Mouse (Mus musculus) small intestine, adult 2 months (tissue): ENCODE results near the gene Samd10. TPM values are rescaled to one million over a fixed set of nuclear protein-coding genes. Genes with fewer than 3 reads are reported as not detected.

Experiments used
- H3K27ac ChIP-seq: fragments of 200-500 bp; 2 replicates; pipeline ENCODE4 v1.5.1; 2012; ENCODE audit warnings: low read depth, low read length, control low read depth, inconsistent platforms; ENCODE audit not compliant: insufficient read depth
- H3K27me3 ChIP-seq: fragments of 200-500 bp; 2 replicates; pipeline ENCODE4 v1.6.1; 2012; ENCODE audit warnings: mild to moderate bottlenecking, moderate library complexity, low read length, inconsistent platforms; ENCODE audit not compliant: control insufficient read depth, insufficient read depth
- H3K36me3 ChIP-seq: fragments of 200-500 bp; 2 replicates; pipeline ENCODE4 v1.6.1; 2012; ENCODE audit warnings: mild to moderate bottlenecking, low read length, control low read depth, inconsistent platforms; ENCODE audit not compliant: control insufficient read depth, insufficient read depth
- H3K4me1 ChIP-seq: fragments of 200-500 bp; 2 replicates; pipeline ENCODE4 v1.6.1; 2012; ENCODE audit warnings: low read length, inconsistent platforms, mixed read lengths; ENCODE audit not compliant: control insufficient read depth, insufficient read depth, insufficient read length
- H3K4me3 ChIP-seq: fragments of 200-500 bp; 2 replicates; pipeline ENCODE4 v1.5.1; 2012; ENCODE audit warnings: low read depth, mild to moderate bottlenecking, control low read depth, inconsistent platforms, low read length, moderate library complexity
- CTCF ChIP-seq: fragments of 200-500 bp; IDR thresholded peaks from 2 replicates; pipeline ENCODE4 v1.5.1; 2012; ENCODE audit warnings: low read depth, mild to moderate bottlenecking, control low read depth, inconsistent platforms, low read length, moderate library complexity, mixed read lengths; ENCODE audit not compliant: insufficient replicate concordance, insufficient read length; ENCODE audit errors: extremely low read depth
- POLR2A ChIP-seq: fragments of 200-500 bp; IDR thresholded peaks from 2 replicates; pipeline ENCODE4 v1.6.1; 2012; ENCODE audit warnings: low read depth, mild to moderate bottlenecking, control low read depth, inconsistent platforms, low read length, moderate library complexity
- WGBS: fragments of 180-500 bp; shearing (Covaris S2); methylation state at CpG from one replicate; pipeline ENCODE4 v1.1.7; 2018; 5-methylcytosine and 5-hydroxymethylcytosine counted together
- polyA plus RNA-seq: library from polyadenylated mRNA; depleted of rRNA; stranded (reverse); fragments of >200 nt; gene quantifications from 2 replicates; pipeline ENCODE4 v1.2.3, GENCODE M21; 2012; rRNA removed

The Samd10 gene
- polyA plus RNA-seq, 1 experiment, result 26.0 TPM

DNA sequence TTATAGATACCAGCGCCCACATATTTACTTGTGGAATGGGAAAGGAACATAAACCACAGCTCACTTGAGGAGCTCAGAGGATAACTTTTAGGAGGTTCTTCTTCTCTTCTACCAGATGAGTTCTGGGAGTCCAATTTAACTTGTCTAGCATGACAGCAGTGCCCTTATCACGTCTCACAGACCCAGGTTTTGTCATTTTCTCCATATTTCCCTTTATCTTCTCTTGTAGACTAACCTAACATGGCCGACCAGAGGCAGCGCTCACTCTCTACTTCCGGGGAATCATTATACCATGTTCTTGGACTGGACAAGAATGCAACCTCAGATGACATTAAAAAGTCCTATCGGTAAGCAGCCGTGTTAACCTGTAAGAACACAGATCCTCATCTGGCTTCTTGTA, 52.9 kb downstream of the Samd10 start:
- Histone ChIP-seq H3K4me1 (no peaks in the 10 kb centered on the region), H3K27me3 (no peaks in the 10 kb centered on the region), H3K36me3 (peaks cover 50% of the 10 kb centered on the region), H3K27ac (no peak overlapping the region), H3K4me3 (no peak overlapping the region)
- TF ChIP-seq POLR2A, result no peak
- TF ChIP-seq CTCF, result no peak
- WGBS, result 96% methylated on average over 7 of the region's 7 CpGs

Other genes with a start within 250 kb of the Samd10 start
- gene Zgpat, start 234.3 kb downstream of the Samd10 start, polyA plus RNA-seq, result 15.7 and 20.7 TPM in 2 replicates
- gene Arfrp1, start 233.8 kb downstream of the Samd10 start, polyA plus RNA-seq, result 15.8 and 23.5 TPM in 2 replicates
- 53.5 and 89.8 TPM in 2 replicates for gene Lime1, start 219.1 kb downstream of the Samd10 start, polyA plus RNA-seq
- gene Zbtb46, start 139.8 kb downstream of the Samd10 start, polyA plus RNA-seq, result 1.5 and 1.6 TPM in 2 replicates
- gene Abhd16b, start 106.0 kb downstream of the Samd10 start, polyA plus RNA-seq, result not detected in 2 replicates
- 14.6 and 27.3 TPM in 2 replicates for gene Tpd52l2, start 102.1 kb downstream of the Samd10 start, polyA plus RNA-seq
- gene Dnajc5, start 78.7 kb downstream of the Samd10 start, polyA plus RNA-seq, result 20.6 and 48.2 TPM in 2 replicates
- 96.9 and 149 TPM in 2 replicates for gene Uckl1, start 14.3 kb downstream of the Samd10 start, polyA plus RNA-seq
- 4.9 and 10.4 TPM in 2 replicates for gene Prpf6, start 7.3 kb downstream of the Samd10 start, polyA plus RNA-seq
- gene Zfp512b, start 6.4 kb downstream of the Samd10 start, polyA plus RNA-seq, result 12.7 and 15.7 TPM in 2 replicates
- 0.29 and 0.42 TPM in 2 replicates for gene Gm29797, start 57.8 kb upstream of the Samd10 start, polyA plus RNA-seq
- 39.0 and 59.8 TPM in 2 replicates for gene Sox18, start 72.4 kb upstream of the Samd10 start, polyA plus RNA-seq
- gene Tcea2, start 81.1 kb upstream of the Samd10 start, polyA plus RNA-seq, result 4.3 and 5.2 TPM in 2 replicates
- 19.9 and 24.1 TPM in 2 replicates for gene Rgs19, start 94.8 kb upstream of the Samd10 start, polyA plus RNA-seq
- gene Lkaaear1, start 99.2 kb upstream of the Samd10 start, polyA plus RNA-seq, result not detected in 2 replicates
- gene Oprl1, start 115.8 kb upstream of the Samd10 start, polyA plus RNA-seq, result 0.11 and 0.19 TPM in 2 replicates
- 0.63 and 0.77 TPM in 2 replicates for gene Myt1, start 164.1 kb upstream of the Samd10 start, polyA plus RNA-seq
- gene Pcmtd2, start 238.6 kb upstream of the Samd10 start, polyA plus RNA-seq, result 4.5 and 7.6 TPM in 2 replicates